Mouse (Mus musculus) A20 (cell line): ENCODE results near the gene Pilrb2.
"Not testable (repeated sequence)": the region's sequence is repeated elsewhere in the genome, so short reads cannot be mapped to it uniquely, and the experiment has no call there.

Experiments
- DNase-seq: peaks from one replicate; pipeline ENCODE4 v3.0.0-alpha.2; 2011; ENCODE audit warnings: low read depth, low spot score

Gene Pilrb2

GRCm38 (mm10) chr5:137871644-137872380, at the start of gene Pilrb2:
TSS of gene Pilrb2 (minus strand) at chr5:137871815.
- DNase-seq, result not testable (repeated sequence)

DNA sequence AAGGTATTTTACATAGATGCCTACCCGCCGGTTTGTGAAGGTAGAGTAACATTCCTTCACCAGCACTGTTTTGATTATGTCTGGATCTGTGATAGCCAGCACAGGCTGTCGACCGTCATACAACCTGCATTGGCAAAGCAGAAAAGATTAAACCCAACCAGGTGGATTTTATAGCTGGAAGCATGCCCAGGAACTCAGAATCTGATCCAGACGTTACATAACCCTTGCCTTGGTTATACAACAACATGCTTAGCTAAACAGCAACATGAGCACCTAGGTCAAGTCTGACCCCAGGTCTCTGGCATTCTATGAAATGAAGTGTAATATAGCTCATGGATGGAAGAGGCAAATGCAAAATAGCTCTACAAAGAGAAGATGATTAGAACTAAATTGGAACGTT, 43.9 kb upstream of the Pilrb2 start:
- DNase-seq, result no peak

- DNase-seq, result peak; percentile 13
Observed at GRCm38 (mm10) chr5:137914508-137914907, 42.9 kb upstream of the Pilrb2 start.

DNA sequence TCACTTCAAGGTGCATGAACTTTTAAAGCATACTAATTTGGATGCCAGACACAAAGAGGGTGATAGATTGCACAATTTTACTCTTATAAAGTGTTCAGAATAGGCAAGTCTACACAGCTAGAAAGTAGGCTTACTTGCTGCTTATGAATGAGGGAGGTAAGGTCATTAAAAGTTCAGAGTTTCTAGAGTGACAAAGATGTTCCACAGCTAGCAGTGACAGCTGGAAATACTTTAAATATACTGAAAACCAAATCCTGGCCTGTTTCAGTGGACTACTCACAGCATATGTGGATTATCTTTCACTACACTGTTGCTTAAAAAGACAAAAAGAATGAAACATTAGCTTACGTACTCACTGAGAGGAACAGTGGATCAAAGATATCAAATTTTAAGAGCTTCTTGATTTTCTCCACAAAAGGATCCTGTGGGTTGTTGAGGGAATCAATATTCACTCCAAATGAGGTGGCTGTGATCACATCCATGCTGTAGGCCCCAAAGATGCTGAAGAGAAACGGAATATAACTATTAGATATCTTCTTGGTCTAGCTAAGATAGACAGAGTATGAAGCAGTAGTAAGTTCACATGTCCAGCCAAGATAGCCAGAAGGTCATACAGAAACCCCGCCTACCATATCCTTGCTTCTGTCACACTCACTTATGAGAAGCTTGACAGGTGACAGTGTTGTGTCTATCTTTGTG, 38.1 kb upstream of the Pilrb2 start:
- no peak for DNase-seq

DNA sequence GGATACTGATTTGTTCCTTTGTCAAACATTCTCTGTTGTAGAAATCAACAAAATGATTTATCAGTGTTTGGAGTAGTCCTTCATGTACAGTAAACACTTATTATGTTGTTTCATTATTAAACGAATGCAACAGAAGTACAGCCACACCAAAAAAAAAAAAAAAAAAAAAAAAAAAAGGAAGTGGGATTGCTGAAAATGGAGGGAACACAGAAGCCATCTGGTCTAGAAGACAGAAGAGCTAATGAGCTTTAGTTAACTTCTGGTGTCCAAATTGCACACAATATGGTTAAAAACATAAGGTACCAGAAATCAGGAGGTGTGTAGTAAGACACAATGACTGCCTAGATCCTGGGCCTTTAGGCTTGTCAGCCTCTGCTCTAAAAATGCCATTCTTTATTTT, 26.2 kb upstream of the Pilrb2 start:
- peak; percentile 16 for DNase-seq

- peak; percentile 30 for DNase-seq
Observed at GRCm38 (mm10) chr5:137892954-137893353, 21.3 kb upstream of the Pilrb2 start.

GRCm38 (mm10) chr5:137887666-137888065, 16.1 kb upstream of the Pilrb2 start:
- DNase-seq, result no peak

DNA sequence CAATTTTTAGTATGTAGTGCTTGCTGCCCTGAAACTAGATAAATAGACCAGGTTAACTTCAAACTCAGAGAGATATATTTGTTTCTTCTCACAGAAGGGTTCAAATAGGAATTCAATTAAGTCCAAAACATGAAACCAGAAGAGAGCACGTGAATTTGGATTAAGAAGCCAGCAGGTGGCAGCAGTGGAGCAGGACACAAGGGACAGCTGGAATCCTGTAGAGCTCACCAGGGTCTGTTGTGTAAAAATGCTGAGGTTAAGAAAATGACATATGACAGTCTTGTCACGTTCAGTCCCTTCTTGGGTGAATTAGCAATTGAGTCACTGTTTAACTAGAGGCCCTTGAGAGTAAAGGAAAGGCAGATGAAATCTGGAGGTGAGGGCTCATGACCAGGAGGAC, 14.3 kb upstream of the Pilrb2 start:
- peak; percentile 60 for DNase-seq

- DNase-seq, result no peak
Observed at GRCm38 (mm10) chr5:137883345-137883744, 11.7 kb upstream of the Pilrb2 start.

DNA sequence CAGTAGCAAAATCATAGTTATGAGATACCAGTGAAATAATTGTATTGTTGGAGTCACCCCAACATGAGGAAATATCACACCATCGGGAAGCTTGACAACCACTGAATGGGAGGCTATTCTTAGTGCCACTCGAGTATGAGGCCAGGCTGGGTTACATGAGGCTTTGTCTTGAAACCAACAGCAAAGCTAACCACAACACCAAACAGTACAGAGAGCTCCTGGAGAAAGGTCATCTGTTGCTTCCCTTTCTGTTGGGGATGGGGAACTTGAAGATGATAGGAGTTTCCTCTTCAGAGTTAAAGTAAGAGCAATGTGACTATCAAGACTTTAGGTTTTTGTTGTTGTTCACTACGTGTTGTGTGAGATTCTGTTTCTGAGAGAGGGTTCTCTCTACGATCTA, 11.3 kb upstream of the Pilrb2 start:
- DNase-seq, result no peak

GRCm38 (mm10) chr5:137877860-137878259, 6.2 kb upstream of the Pilrb2 start:
- peak; percentile 42 for DNase-seq

GRCm38 (mm10) chr5:137875054-137875453, 3.4 kb upstream of the Pilrb2 start:
- DNase-seq, result no peak

GRCm38 (mm10) chr5:137872381-137872702, 727 bp upstream of the Pilrb2 start:
- not testable (repeated sequence) for DNase-seq

DNA sequence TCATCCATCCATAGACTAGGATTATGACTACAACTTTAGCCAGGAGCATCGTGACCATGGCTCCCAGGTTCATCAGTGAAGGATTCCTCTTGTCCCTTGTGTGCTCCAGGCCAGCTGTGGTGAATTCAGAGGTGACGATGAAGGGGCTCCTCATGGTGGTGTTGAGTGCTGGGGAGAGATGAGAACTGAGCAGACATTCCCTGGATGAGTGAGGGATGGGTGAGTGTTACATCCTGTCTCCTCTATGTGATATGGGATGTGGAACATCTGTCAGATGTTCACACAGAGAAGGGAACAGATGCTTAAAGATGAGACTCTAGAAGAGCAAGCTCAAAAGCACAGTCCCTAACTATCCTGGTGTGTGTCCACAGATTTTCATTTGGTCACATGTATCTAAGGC, 3.0 kb downstream of the Pilrb2 start:
- DNase-seq, result not testable (repeated sequence)

DNA sequence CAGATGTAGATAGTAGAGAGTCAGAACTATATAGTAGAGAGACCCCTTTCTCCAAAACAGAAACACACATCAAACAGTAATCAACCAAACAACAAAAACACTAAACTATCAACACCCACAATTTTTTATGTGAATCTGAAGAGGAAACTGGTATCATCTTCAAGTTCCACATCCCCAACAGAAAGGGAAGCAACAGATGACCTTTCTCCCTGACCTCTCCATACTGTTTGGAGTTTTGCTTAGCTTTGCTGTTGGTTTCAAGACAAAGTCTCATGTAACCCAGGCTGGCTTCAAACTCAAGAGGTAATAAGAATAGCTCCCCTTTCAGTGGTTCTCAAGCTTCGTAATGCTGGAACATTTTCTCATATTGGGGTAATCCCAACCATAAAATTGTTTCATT, 7.6 kb downstream of the Pilrb2 start:
- not testable (repeated sequence) for DNase-seq

DNA sequence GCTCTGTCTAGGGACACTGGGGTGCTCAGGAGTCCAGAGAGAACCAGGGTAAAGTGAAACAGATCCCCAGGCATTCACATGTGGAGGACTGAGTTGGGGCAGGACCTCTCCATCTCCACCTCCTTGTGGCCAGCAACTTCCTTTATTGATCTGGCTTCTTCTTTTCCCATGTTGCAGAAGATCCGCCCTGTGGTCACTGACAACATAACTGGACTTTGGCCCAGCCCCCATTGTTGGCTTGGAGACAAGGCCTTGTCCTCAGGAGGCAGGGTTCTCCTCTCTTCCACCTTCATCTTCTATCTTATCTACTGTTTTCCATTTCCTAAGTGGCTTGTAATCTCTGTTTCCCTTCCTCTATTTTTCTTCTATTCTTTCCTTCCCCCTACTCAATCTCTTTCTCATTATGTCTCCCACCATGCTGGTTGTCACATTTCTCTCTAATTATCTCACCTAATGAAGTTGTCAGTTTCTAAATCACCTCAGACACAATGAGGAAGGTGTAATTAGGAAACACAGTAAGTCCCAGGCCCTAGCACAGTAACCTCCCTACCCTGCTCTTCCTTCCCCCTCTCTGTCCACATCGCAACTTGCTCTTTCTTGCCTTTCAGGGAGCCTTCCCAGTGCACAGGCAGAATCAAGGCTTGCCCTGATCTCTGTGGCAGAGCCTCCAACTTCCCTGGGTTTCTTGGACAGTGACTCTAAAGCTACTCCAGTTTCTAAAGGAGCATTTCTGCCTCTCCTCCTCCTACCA, 13.5 kb downstream of the Pilrb2 start, which contains the start of gene Pilrb1:
Pilrb1 (minus strand) TSS at position 147 of the 751 bp plus-strand sequence.
- DNase-seq, result not testable (repeated sequence)

- DNase-seq, result not testable (repeated sequence)
Observed at GRCm38 (mm10) chr5:137856870-137857269, 14.7 kb downstream of the Pilrb2 start.

DNA sequence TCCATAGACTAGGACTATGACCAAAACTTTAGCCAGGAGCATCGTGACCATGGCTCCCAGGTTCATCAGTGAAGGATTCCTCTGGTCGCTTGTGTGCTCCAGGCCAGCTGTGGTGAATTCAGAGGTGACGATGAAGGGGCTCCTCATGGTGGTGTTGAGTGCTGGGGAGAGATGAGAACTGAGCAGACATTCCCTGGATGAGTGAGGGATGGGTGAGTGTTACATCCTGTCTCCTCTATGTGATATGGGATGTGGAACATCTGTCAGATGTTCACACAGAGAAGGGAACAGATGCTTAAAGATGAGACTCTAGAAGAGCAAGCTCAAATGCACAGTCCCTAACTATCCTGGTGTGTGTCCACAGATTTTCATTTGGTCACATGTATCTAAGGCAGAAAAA, 16.7 kb downstream of the Pilrb2 start:
- not testable (repeated sequence) for DNase-seq

DNA sequence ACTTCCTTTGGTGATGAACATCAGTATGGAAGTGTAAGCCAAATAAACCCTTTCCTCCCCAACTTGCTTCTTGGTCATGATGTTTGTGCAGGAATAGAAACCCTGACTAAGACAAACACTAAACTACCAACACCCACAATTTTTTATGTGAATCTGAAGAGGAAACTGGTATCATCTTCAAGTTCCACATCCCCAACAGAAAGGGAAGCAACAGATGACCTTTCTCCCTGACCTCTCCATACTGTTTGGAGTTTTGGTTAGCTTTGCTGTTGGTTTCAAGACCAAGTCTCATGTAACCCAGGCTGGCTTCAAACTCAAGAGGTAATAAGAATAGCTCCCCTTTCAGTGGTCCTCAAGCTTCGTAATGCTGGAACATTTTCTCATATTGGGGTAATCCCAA, 21.3 kb downstream of the Pilrb2 start:
- DNase-seq, result not testable (repeated sequence)

DNA sequence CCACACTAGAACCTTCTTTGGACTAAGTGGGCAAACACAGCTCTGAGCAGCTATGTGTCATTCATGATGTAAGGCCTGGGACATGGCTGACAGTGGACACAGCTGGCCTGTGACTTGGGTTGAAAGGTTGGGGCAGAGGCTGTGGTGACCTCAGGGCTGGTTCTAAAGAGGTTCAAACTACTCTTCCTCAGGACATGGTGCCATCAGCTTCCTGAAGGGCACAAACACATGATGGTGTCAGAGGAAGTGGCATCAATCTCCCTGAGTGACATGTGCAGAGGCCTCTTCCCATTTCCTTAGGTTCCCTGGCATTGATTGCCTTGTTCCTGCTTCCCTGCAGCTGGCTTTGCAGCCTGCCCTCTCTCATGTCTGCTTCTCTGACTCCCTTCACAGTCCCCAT, 34.5 kb downstream of the Pilrb2 start:
- not testable (repeated sequence) for DNase-seq

DNA sequence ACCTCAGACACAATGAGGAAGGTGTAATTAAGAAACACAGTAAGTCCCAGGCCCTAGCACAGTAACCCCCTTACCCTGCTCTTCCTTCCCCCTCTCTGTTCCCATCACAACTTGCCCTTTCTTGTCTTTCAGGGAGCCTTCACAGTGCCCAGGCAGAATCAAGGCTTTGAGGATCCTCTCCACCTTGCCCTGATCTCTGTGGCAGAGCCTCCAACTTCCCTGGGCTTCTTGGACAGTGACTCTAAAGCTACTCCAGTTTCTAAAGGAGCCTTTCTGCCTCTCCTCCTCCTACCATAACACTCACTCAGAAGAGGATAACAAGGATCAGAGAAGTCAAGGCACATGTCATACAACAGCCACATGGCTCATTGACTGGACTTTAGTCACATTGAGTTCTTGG, 35.0 kb downstream of the Pilrb2 start:
- DNase-seq, result no peak

DNA sequence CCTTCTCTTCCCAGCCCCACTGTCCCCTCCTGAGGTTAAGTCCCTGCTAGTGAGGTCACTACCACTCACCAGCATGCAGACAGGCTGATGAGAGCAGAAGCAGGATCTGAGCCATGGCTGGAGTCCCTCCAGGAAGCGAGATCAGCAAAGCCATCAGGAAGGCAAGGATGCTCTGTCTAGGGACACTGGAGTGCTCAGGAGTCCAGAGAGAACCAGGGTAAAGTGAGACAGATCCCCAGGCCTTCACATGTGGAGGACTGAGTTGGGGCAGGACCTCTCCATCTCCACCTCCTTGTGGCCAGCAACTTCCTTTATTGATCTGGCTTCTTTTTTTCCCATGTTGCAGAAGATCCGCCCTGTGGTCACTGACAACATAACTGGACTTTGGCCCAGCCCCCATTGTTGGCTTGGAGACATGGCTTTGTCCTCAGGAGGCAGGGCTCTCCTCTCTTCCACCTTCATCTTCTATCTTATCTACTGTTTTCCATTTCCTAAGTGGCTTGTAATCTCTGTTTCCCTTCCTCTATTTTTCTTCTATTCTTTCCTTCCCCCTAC, 35.6 kb downstream of the Pilrb2 start, which contains the start of gene Pilra:
Pilra (minus strand) TSS at position 316 of the 555 bp plus-strand sequence.
- DNase-seq, result not testable (repeated sequence)
